Mouse (Mus musculus) embryonic facial prominence, embryonic 13.5 days (tissue): ENCODE measurements at regions not wholly inside any gene's neighbourhood (a gene's known extent, or its start where the extent isn't known, plus 50 kb on each side); places are given as distances from the start of the nearest gene placed in this dataset.

Experiments used
- ATAC-seq: fragments of 200-750 bp; cut with Nextera tagmentation; 2 replicates; pipeline ENCODE4 v1.8.0; 2017; ENCODE audit warnings: low read depth; ENCODE audit not compliant: insufficient number of reproducible peaks, insufficient read depth, low FRiP score, low TSS enrichment
- H3K27ac ChIP-seq: fragments of 300-500 bp; sonication (generic); 2 replicates; pipeline ENCODE4 v1.5.1; 2015; ENCODE audit warnings: moderate library complexity, mild to moderate bottlenecking, inconsistent platforms
- H3K27me3 ChIP-seq: fragments of 300-500 bp; sonication (generic); 2 replicates; pipeline ENCODE4 v1.6.1; 2015; ENCODE audit warnings: mild to moderate bottlenecking, inconsistent platforms
- H3K36me3 ChIP-seq: fragments of 300-500 bp; sonication (generic); 2 replicates; pipeline ENCODE4 v1.6.1; 2015; ENCODE audit warnings: mild to moderate bottlenecking, inconsistent platforms
- H3K4me1 ChIP-seq: fragments of 300-500 bp; sonication (generic); 2 replicates; pipeline ENCODE4 v1.6.1; 2015; ENCODE audit warnings: inconsistent platforms
- H3K4me2 ChIP-seq: fragments of 300-500 bp; sonication (generic); 2 replicates; pipeline ENCODE4 v1.6.1; 2015; ENCODE audit warnings: moderate library complexity, mild to moderate bottlenecking, inconsistent platforms
- H3K4me3 ChIP-seq: fragments of 300-500 bp; sonication (generic); 2 replicates; pipeline ENCODE4 v1.5.1; 2015; ENCODE audit warnings: mild to moderate bottlenecking, inconsistent platforms
- H3K9ac ChIP-seq: fragments of 300-500 bp; sonication (generic); 2 replicates; pipeline ENCODE4 v1.6.1; 2015; ENCODE audit warnings: mild to moderate bottlenecking, inconsistent platforms
- H3K9me3 ChIP-seq: fragments of 300-500 bp; sonication (generic); 2 replicates; pipeline ENCODE4 v1.6.1; 2016; ENCODE audit warnings: inconsistent platforms
- WGBS: fragments of 180-500 bp; shearing (Covaris S2); methylation state at CpG from one replicate; pipeline ENCODE4 v1.1.7; 2015; ENCODE audit warnings: mixed read lengths; 5-methylcytosine and 5-hydroxymethylcytosine counted together

DNA sequence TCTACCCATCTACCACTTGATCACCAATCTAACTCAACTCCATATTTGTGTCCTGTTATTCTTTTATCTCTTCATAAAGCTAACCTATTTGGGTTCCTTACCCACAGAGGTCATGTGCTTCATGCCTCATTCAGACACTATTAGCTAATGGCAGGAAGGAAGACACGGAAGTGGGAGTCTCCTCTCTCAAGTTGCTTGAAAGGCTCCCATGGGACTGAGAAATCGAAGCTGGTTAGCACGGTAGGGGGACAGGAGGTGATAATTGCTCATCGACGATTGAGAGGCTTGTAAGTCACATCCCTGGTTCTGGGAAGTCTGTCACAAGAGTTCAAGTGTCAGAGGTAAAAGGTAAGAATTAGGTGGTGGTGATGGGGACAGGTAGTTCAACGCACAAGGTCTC is 362.2 kb upstream of the Adgrl2 start:
- Histone ChIP-seq H3K4me2 (no peak overlapping the region), H3K4me3 (no peak overlapping the region), H3K4me1 (0 out of 2 replicates have a peak, but pooled peaks cover 8% of the 10 kb centered on the region), H3K27me3 (no peaks in the 10 kb centered on the region), H3K36me3 (no peaks in the 10 kb centered on the region), H3K27ac (no peak overlapping the region), H3K9ac (no peak overlapping the region), H3K9me3 (no peaks in the 10 kb centered on the region)
- 76% methylated on average over 6 of the region's 6 CpGs for WGBS
- no peak for ATAC-seq

DNA sequence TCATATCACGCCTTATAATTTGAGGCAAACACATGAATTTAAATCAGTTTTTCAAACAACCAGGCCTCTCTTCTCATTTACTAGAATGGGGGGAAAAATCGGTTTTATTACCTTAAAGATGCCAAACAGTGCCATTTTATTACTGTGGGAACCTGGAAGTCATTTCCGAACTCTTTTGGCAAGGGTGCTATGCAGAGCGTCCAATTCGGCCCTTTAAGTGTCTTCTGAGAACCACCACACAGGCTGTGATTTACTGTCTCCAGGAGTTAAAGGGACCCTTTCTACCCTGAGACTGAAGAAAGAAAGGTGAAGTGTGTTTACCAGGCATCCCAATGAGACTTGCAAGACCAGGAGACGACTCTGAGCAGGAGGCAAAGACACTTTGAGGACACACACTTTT is 359.4 kb upstream of the Adgrl2 start:
- H3K4me1 ChIP-seq = 0 out of 2 replicates have a peak, but pooled peaks cover 3% of the 10 kb centered on the region
- no peak overlapping the region for H3K4me3 ChIP-seq
- no peak overlapping the region for H3K27ac ChIP-seq
- H3K36me3 ChIP-seq = no peaks in the 10 kb centered on the region
- H3K9me3 ChIP-seq = no peaks in the 10 kb centered on the region
- H3K9ac ChIP-seq = no peak overlapping the region
- no peak for ATAC-seq
- no peak overlapping the region for H3K4me2 ChIP-seq
- WGBS = 80% methylated on average over 6 of the region's 6 CpGs
- no peaks in the 10 kb centered on the region for H3K27me3 ChIP-seq

DNA sequence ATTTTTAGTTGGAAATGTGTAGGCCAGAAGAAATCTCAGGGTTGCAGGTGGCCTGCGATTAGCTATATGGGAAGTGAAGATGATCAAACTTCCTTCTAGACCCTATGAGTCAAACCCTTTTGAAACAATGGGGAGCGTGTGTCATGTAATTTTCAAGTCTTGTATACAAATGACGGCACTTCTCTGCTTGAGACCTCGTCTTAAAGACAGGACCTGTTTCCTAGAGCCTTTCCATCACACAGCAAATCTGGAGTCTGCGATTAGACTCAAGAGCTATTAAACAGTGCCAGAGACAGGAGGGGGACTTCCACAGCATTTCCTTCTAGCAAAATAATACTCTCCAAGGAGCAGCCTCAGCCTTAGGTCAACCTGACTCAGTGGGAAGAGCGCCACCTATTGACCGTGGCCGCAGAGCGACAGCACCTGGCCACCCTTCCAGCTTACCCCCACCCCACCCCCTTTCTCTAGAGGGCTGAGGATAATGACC is 358.9 kb upstream of the Adgrl2 start:
- H3K4me2 ChIP-seq = no peak overlapping the region
- 43% methylated on average over 9 of the region's 9 CpGs for WGBS
- ATAC-seq = no peak

DNA sequence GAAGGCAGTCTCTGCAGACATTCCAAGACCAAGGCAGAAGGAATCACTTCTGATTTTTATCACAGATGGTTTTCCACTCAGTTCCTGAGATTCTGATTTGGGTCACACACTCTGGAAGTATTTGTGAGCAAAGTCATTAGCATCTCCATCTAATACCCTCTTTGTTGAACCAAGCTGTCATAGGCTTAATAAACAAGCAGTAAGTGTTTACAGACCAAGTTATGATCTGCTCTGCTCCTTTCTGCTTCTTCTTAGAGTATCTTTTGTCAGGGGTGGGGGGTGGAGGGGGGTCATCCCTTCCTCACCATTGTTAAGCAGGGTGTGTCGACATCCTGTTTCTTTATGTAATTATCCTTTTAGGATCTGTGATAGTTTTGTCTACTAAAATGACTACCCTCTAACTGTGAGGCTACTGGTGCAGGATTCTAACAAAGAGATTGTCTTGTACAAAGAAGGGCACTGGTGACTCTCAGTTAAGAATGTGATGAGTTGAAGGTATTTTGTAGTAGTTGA is 358.2 kb upstream of the Adgrl2 start:
- Histone ChIP-seq H3K27me3 (no peaks in the 10 kb centered on the region), H3K4me2 (no peak overlapping the region), H3K4me1 (peaks cover 7% of the 10 kb centered on the region), H3K27ac (no peak overlapping the region), H3K4me3 (no peak overlapping the region), H3K9me3 (no peaks in the 10 kb centered on the region), H3K9ac (no peak overlapping the region), H3K36me3 (no peaks in the 10 kb centered on the region)
- 64% methylated on average over 1 of the region's 1 CpGs for WGBS
- ATAC-seq = no peak

More for the DNA sequence above, 358.9 kb upstream of the Adgrl2 start:
- no peak overlapping the region for H3K4me3 ChIP-seq
- no peaks in the 10 kb centered on the region for H3K27me3 ChIP-seq
- no peaks in the 10 kb centered on the region for H3K9me3 ChIP-seq
- H3K36me3 ChIP-seq = no peaks in the 10 kb centered on the region
- H3K27ac ChIP-seq = no peak overlapping the region
- H3K4me1 ChIP-seq = peaks cover 6% of the 10 kb centered on the region
- H3K9ac ChIP-seq = no peak overlapping the region

DNA sequence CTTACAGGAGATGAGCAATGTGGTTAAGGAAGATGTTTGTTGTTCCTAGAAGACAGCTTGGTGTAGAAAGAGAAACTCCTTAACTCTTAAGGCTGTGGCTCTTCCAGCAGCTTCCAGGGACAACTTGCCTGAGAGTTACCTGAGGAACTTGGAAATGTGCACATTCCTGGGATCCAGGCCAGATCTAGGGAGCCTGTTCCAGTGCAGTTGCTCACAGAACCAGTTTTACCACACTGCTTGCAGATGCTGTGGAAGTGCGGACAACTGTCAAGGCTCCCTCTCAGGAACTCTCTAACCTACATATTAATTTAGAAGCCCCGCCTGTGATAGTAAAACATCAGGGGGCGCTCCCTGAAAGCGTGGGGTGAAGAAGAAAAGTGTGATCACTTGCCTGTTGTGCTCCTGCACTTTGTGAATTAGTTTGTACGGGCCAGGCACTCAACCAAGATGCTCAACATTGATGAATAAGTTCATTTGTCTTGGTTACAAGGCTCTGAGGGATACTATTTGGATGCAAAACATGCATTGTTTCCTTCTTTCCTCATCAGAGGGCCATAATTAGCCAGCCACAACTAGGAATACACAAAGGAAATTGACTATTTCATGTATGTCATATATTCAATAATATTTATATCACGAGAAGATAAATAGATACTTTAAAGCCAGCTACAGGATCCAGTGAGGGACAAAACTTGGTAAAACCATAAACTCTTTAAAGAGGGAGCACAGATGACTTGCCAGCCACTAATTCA is 357.1 kb upstream of the Adgrl2 start:
- Histone ChIP-seq H3K36me3 (no peaks in the 10 kb centered on the region), H3K27me3 (no peaks in the 10 kb centered on the region), H3K4me2 (no peak overlapping the region), H3K9me3 (no peaks in the 10 kb centered on the region), H3K4me1 (peaks cover 7% of the 10 kb centered on the region), H3K9ac (no peak overlapping the region), H3K4me3 (no peak overlapping the region), H3K27ac (no peak overlapping the region)
- WGBS = 52% methylated on average over 6 of the region's 6 CpGs
- no peak for ATAC-seq

DNA sequence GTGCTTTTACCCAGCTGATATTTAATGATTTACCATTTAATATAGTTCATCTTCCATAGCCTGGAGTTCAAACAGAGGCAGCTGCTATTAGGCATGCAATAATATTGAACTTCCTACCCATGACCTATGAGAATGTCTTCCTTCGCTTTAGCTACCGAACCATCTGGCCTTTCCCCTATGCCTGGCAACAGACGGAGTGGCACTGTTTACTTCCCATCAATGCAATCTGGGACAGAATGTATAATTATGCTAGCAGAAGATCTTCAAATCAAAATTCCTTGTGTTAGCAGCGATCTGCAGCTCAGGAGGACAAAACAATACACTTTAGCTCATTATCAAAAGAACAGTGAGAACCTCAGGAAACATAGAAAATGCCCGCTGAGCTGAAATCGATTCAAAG is 352.2 kb upstream of the Adgrl2 start:
- H3K27ac ChIP-seq = no peak overlapping the region
- no peak overlapping the region for H3K4me3 ChIP-seq
- H3K9me3 ChIP-seq = no peaks in the 10 kb centered on the region
- no peak overlapping the region for H3K9ac ChIP-seq
- no peak for ATAC-seq
- H3K4me2 ChIP-seq = no peak overlapping the region
- 78% methylated on average over 6 of the region's 6 CpGs for WGBS
- H3K36me3 ChIP-seq = no peaks in the 10 kb centered on the region
- H3K4me1 ChIP-seq = peaks cover 7% of the 10 kb centered on the region
- no peaks in the 10 kb centered on the region for H3K27me3 ChIP-seq

DNA sequence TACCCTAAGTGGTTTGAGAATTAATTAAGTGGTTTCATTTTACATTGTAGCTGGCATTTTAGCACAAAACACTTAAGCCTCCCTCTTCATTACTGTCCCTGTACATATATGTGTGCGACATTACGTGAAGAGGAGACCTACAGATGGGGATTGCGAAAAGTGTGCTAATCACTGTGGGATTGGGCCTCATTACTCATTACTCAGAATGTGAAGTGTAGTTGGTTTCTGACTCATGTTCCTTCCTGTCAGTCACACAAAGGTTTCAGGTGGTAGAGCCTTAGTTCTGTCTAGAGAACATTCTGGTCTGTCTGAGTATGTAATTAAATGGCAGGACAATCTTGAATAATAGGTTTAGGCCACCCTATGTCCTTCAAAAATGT is 349.0 kb upstream of the Adgrl2 start:
- ATAC-seq = no peak
- H3K4me1 ChIP-seq = peaks cover 2% of the 10 kb centered on the region
- no peak overlapping the region for H3K4me3 ChIP-seq
- H3K27ac ChIP-seq = no peak overlapping the region
- 87% methylated on average over 3 of the region's 3 CpGs for WGBS
- H3K36me3 ChIP-seq = no peaks in the 10 kb centered on the region
- H3K9me3 ChIP-seq = no peaks in the 10 kb centered on the region
- no peak overlapping the region for H3K9ac ChIP-seq
- peaks cover 10% of the 10 kb centered on the region; the same call in 1 of the 2 replicates for H3K27me3 ChIP-seq
- H3K4me2 ChIP-seq = no peak overlapping the region

DNA sequence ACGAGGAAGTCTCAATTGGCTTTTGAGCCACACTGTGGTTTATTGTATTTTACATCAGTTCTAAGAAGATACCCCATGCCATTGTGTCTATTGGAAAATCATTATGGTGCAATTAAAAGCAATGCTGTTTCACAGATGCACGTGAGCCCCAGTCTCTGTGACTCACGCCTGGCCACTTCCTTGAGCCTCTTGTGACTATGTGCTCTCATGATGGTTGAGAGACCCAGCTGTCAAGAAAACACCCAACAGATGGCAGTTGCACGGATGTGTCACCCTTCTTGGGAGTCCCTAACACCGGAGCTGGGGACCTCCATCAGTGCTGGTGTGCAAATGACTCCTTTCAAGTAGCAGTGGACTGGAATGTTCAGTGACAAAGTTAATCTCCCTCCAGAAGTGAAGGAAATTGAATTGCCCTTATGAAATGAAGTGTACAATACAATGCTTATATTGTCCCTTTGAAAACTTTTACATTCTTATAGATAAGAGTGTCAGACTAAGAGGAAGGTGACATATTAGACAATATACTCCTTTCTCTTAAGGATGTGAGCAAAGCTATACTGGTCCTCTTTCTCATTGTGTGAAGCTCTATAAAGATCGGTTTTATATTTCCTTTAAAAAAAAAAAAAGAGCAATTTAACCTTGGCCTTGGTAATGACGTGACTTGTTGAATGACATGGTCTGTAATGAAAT is 348.5 kb upstream of the Adgrl2 start:
- Histone ChIP-seq H3K27me3 (peaks cover 11% of the 10 kb centered on the region; the same call in 1 of the 2 replicates), H3K4me3 (no peak overlapping the region), H3K4me1 (no peaks in the 10 kb centered on the region), H3K36me3 (no peaks in the 10 kb centered on the region), H3K9me3 (no peaks in the 10 kb centered on the region), H3K9ac (no peak overlapping the region), H3K27ac (no peak overlapping the region), H3K4me2 (no peak overlapping the region)
- WGBS = 75% methylated on average over 7 of the region's 7 CpGs
- ATAC-seq = no peak

DNA sequence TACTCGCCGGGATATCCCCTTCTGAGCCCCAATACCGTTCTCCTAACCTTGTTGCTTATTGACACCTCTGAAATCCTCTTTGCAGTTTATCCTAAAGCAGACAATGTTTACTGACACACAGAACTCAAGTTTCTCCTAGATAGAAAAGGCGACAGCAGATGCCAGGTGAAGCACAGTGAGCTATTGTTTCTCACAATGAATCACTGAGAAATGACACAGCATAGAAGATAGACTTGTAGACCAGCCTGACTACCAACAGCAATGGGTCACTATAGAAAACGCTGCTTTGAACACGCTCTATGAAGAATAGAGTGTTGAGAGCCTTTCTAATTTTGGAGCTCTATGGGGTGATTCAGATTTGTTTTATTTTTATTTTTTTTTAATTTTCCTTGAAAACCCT is 344.9 kb upstream of the Adgrl2 start:
- H3K27me3 ChIP-seq = peaks cover 17% of the 10 kb centered on the region
- H3K27ac ChIP-seq = no peak overlapping the region
- H3K9ac ChIP-seq = no peak overlapping the region
- no peak for ATAC-seq
- no peaks in the 10 kb centered on the region for H3K36me3 ChIP-seq
- WGBS = 78% methylated on average over 6 of the region's 6 CpGs
- no peak overlapping the region for H3K4me3 ChIP-seq
- 0 out of 2 replicates have a peak, but pooled peaks cover 3% of the 10 kb centered on the region for H3K4me1 ChIP-seq
- no peaks in the 10 kb centered on the region for H3K9me3 ChIP-seq
- no peak overlapping the region for H3K4me2 ChIP-seq

DNA sequence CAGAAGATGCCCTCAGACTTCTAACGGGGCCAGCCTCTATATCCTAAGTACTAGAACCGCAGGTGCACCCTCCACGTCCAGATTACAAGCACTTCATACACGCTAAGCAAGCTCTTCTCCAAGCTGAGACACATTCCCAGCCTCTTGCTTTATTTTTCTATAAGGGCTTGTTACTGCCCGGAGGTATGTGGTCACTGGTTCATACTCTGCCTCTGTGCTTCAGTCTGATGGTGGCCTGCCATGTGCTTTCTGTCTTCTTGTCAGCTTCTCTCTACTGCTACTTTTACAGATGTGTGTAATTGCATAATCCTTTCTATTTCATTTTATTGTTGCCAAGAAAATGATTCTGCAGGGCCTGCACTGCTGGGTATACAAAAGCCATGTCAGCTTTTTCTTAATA is 343.3 kb upstream of the Adgrl2 start:
- Histone ChIP-seq H3K27ac (no peak overlapping the region), H3K4me1 (0 out of 2 replicates have a peak, but pooled peaks cover 3% of the 10 kb centered on the region), H3K4me2 (no peak overlapping the region), H3K36me3 (no peaks in the 10 kb centered on the region), H3K27me3 (peaks cover 17% of the 10 kb centered on the region), H3K9ac (no peak overlapping the region), H3K9me3 (no peaks in the 10 kb centered on the region), H3K4me3 (no peak overlapping the region)
- 79% methylated on average over 5 of the region's 5 CpGs for WGBS
- no peak for ATAC-seq

DNA sequence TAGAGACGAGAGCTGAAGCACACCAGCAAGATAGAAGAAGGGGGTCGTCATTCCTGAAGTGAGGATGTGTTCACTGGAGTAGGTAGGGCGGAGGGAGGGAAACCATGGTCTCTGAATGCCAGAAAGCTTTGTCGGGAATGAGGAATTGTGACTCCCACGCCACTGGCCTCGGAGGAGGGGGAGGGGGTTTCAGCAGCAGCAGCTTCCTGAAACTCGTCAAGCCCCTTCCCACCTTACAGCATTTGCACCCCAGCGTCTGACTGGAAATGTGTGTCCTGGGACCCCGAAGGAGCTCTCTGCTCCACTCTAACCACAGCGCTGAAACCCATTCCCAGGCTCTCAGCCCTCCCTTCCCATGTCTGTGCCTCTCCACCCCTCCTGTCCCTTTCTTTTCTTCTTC is 342.8 kb upstream of the Adgrl2 start:
- H3K36me3 ChIP-seq = no peaks in the 10 kb centered on the region
- peaks cover 17% of the 10 kb centered on the region for H3K27me3 ChIP-seq
- H3K9me3 ChIP-seq = no peaks in the 10 kb centered on the region
- no peak for ATAC-seq
- H3K4me2 ChIP-seq = no peak overlapping the region
- no peak overlapping the region for H3K4me3 ChIP-seq
- WGBS = 51% methylated on average over 10 of the region's 10 CpGs
- no peak overlapping the region for H3K27ac ChIP-seq
- no peak overlapping the region for H3K9ac ChIP-seq
- H3K4me1 ChIP-seq = 0 out of 2 replicates have a peak, but pooled peaks cover 3% of the 10 kb centered on the region

DNA sequence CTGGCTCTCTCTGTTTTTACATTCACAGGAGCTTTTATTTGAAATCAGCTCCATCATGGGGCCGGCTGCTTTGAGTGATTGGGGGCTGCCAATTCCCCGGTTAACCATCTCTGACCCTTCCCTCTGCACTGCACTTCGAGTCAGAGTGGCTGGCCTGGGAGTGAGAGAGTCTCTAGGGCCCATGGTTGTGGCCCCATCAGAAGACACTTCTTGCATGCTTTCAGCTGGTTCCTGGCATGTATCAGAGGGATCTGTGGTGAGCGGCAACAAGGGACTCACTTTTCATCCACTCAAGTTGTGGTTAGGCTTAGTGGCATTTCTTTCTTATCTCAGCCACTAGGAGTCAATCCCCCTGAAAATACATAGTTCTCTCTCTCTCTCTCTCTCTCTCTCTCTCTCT is 341.8 kb upstream of the Adgrl2 start:
- no peak overlapping the region for H3K4me2 ChIP-seq
- 0 out of 2 replicates have a peak, but pooled peaks cover 3% of the 10 kb centered on the region for H3K4me1 ChIP-seq
- 31% methylated on average over 4 of the region's 4 CpGs for WGBS
- H3K36me3 ChIP-seq = no peaks in the 10 kb centered on the region
- no peak overlapping the region for H3K4me3 ChIP-seq
- no peak overlapping the region for H3K27ac ChIP-seq
- H3K9ac ChIP-seq = no peak overlapping the region
- H3K27me3 ChIP-seq = peaks cover 17% of the 10 kb centered on the region
- ATAC-seq = no peak
- no peaks in the 10 kb centered on the region for H3K9me3 ChIP-seq
